Mouse (Mus musculus) MEL (cell line): Measurements from ENCODE around the gene Pyy. TPM values are rescaled to one million over a fixed set of nuclear protein-coding genes. Genes with fewer than 3 reads are reported as not detected.
A peak's percentile ranks its signal among the peaks of the same experiment; 100 is the strongest.

Experiments used
- DNase-seq: peaks from one replicate; pipeline ENCODE4 v3.0.0; 2011; ENCODE audit warnings: low read depth, low spot score
- H3K27ac ChIP-seq: 2 replicates; pipeline ENCODE4 v1.5.1; 2012; ENCODE audit warnings: low read depth, mild to moderate bottlenecking, control low read depth, low read length, moderate library complexity; ENCODE audit not compliant: control insufficient read depth
- H3K27me3 ChIP-seq, 2 experiments: fragments of 150-350 bp in 1 of 2; sonication (generic) in 1 of 2; 2 replicates each; pipeline ENCODE4 v1.6.1; 2012; ENCODE audit warnings: low read length in 2 of 2, mild to moderate bottlenecking in 2 of 2, improper control_type of control experiment in 1 of 2, moderate library complexity in 1 of 2; ENCODE audit not compliant: insufficient read depth in 2 of 2, control insufficient read depth in 1 of 2
- H3K36me3 ChIP-seq, 2 experiments: 2 replicates each; pipeline ENCODE4 v1.6.1; 2012 to 2014; ENCODE audit warnings: low read length in 2 of 2, improper control_type of control experiment in 1 of 2, inconsistent platforms in 1 of 2, mild to moderate bottlenecking in 1 of 2; ENCODE audit not compliant: insufficient read depth in 2 of 2, control insufficient read depth in 1 of 2
- H3K4me1 ChIP-seq, 2 experiments: fragments of 150-350 bp in 1 of 2; sonication (generic) in 1 of 2; 2 replicates each; pipeline ENCODE4 v1.6.1; 2012; ENCODE audit warnings: low read length in 2 of 2, improper control_type of control experiment in 1 of 2, mild to moderate bottlenecking in 1 of 2; ENCODE audit not compliant: insufficient read depth in 2 of 2, control insufficient read depth in 1 of 2
- H3K4me3 ChIP-seq, 2 experiments: fragments of 150-350 bp in 1 of 2; sonication (generic) in 1 of 2; 2 replicates each; pipeline ENCODE4 v1.5.1; 2012; ENCODE audit warnings: low read depth in 2 of 2, low read length in 2 of 2, mild to moderate bottlenecking in 2 of 2, moderate library complexity in 2 of 2, control low read depth in 1 of 2, improper control_type of control experiment in 1 of 2; ENCODE audit not compliant: control insufficient read depth in 1 of 2, insufficient read depth in 1 of 2
- H3K79me2 ChIP-seq: 2 replicates; pipeline ENCODE4 v1.6.1; 2012; ENCODE audit warnings: mild to moderate bottlenecking, low read length, moderate library complexity; ENCODE audit not compliant: control insufficient read depth, poor library complexity, insufficient read depth
- H3K9ac ChIP-seq: 2 replicates; pipeline ENCODE4 v1.6.1; 2012; ENCODE audit warnings: low read depth, mild to moderate bottlenecking, control low read depth, low read length, moderate library complexity; ENCODE audit not compliant: control insufficient read depth, poor library complexity, severe bottlenecking
- H3K9me3 ChIP-seq: fragments of 150-350 bp; sonication (generic); replicated peaks from 2 replicates; pipeline ENCODE4 v1.6.1; 2012; ENCODE audit warnings: mild to moderate bottlenecking, low read length, improper control_type of control experiment, moderate library complexity; ENCODE audit not compliant: insufficient read depth
- BHLHE40 ChIP-seq: IDR thresholded peaks from 2 replicates; pipeline ENCODE4 v1.6.1; 2012; ENCODE audit warnings: low read depth, mild to moderate bottlenecking, inconsistent platforms, low read length, improper control_type of control experiment, borderline replicate concordance
- CHD1 ChIP-seq: IDR thresholded peaks from 2 replicates; pipeline ENCODE4 v1.6.1; 2012; ENCODE audit warnings: low read depth, mild to moderate bottlenecking, inconsistent platforms, low read length, improper control_type of control experiment
- CHD2 ChIP-seq: IDR thresholded peaks from 2 replicates; pipeline ENCODE4 v1.6.1; 2011; ENCODE audit warnings: low read length, improper control_type of control experiment
- E2F4 ChIP-seq: IDR thresholded peaks from 2 replicates; pipeline ENCODE4 v1.6.1; 2011; ENCODE audit warnings: low read depth, low read length, improper control_type of control experiment, borderline replicate concordance
- ELF1 ChIP-seq: IDR thresholded peaks from 2 replicates; pipeline ENCODE4 v1.6.1; 2014; ENCODE audit warnings: low read depth, mild to moderate bottlenecking, inconsistent platforms, low read length, improper control_type of control experiment, moderate library complexity
- MAFK ChIP-seq: IDR thresholded peaks from 2 replicates; pipeline ENCODE4 v1.6.1; 2011; ENCODE audit warnings: low read depth, mild to moderate bottlenecking, low read length, improper control_type of control experiment, borderline replicate concordance
- MAX ChIP-seq: IDR thresholded peaks from 2 replicates; pipeline ENCODE4 v1.6.1; 2011; ENCODE audit warnings: low read length, improper control_type of control experiment
- MAZ ChIP-seq: IDR thresholded peaks from 2 replicates; pipeline ENCODE4 v1.6.1; 2012; ENCODE audit warnings: low read depth, mild to moderate bottlenecking, inconsistent platforms, low read length, improper control_type of control experiment
- MEF2A ChIP-seq: IDR thresholded peaks from 2 replicates; pipeline ENCODE4 v1.6.1; 2014; ENCODE audit warnings: low read depth, mild to moderate bottlenecking, inconsistent platforms, low read length, improper control_type of control experiment; ENCODE audit not compliant: poor library complexity, insufficient replicate concordance, severe bottlenecking; ENCODE audit errors: extremely low read depth
- MXI1 ChIP-seq: IDR thresholded peaks from 2 replicates; pipeline ENCODE4 v1.6.1; 2011; ENCODE audit warnings: mild to moderate bottlenecking, low read depth, low read length, improper control_type of control experiment
- MYB ChIP-seq: IDR thresholded peaks from 2 replicates; pipeline ENCODE4 v1.6.1; 2011; ENCODE audit warnings: mild to moderate bottlenecking, low read depth, low read length, improper control_type of control experiment
- NRF1 ChIP-seq: IDR thresholded peaks from 2 replicates; pipeline ENCODE4 v1.6.1; 2014; ENCODE audit warnings: low read depth, mild to moderate bottlenecking, inconsistent platforms, low read length, improper control_type of control experiment, moderate library complexity; ENCODE audit not compliant: poor library complexity, insufficient read depth, severe bottlenecking
- POLR2A ChIP-seq, 2 experiments: IDR thresholded peaks; 2 replicates each; pipeline ENCODE4 v1.6.1; 2011 to 2012; ENCODE audit warnings: low read length in 2 of 2, mild to moderate bottlenecking in 2 of 2, control low read depth in 1 of 2, improper control_type of control experiment in 1 of 2, low read depth in 1 of 2, moderate library complexity in 1 of 2; ENCODE audit not compliant: control insufficient read depth in 1 of 2, insufficient read depth in 1 of 2, poor library complexity in 1 of 2
- POLR2AphosphoS2 ChIP-seq: IDR thresholded peaks from 2 replicates; pipeline ENCODE4 v1.6.1; 2011; ENCODE audit warnings: low read length, improper control_type of control experiment
- SMC3 ChIP-seq: IDR thresholded peaks from 2 replicates; pipeline ENCODE4 v1.6.1; 2011; ENCODE audit warnings: low read depth, low read length, improper control_type of control experiment
- TAL1 ChIP-seq: IDR thresholded peaks from 2 replicates; pipeline ENCODE4 v1.6.1; 2012; ENCODE audit warnings: mild to moderate bottlenecking, inconsistent platforms, low read length, moderate library complexity, mixed read lengths
- TBP ChIP-seq: IDR thresholded peaks from 2 replicates; pipeline ENCODE4 v1.8.0; 2011; ENCODE audit warnings: low read depth, low read length, improper control_type of control experiment
- TCF12 ChIP-seq: IDR thresholded peaks from 2 replicates; pipeline ENCODE4 v1.6.1; 2014; ENCODE audit warnings: low read depth, mild to moderate bottlenecking, inconsistent platforms, low read length, improper control_type of control experiment, moderate library complexity
- UBTF ChIP-seq: IDR thresholded peaks from 2 replicates; pipeline ENCODE4 v1.6.1; 2012; ENCODE audit warnings: low read depth, mild to moderate bottlenecking, inconsistent platforms, low read length, improper control_type of control experiment, moderate library complexity, borderline replicate concordance; ENCODE audit not compliant: insufficient read depth
- USF1 ChIP-seq: IDR thresholded peaks from 2 replicates; pipeline ENCODE4 v1.6.1; 2014; ENCODE audit warnings: low read depth, mild to moderate bottlenecking, inconsistent platforms, low read length, improper control_type of control experiment, moderate library complexity
- USF2 ChIP-seq, 2 experiments: IDR thresholded peaks; 2 replicates each; pipeline ENCODE4 v1.6.1; 2011 to 2012; ENCODE audit warnings: improper control_type of control experiment in 2 of 2, low read length in 2 of 2, borderline replicate concordance in 1 of 2, inconsistent platforms in 1 of 2, low read depth in 1 of 2, mild to moderate bottlenecking in 1 of 2; ENCODE audit not compliant: insufficient read depth in 1 of 2
- ZC3H11A ChIP-seq: IDR thresholded peaks from 2 replicates; pipeline ENCODE4 v1.6.1; 2012; ENCODE audit warnings: low read depth, mild to moderate bottlenecking, inconsistent platforms, low read length, improper control_type of control experiment
- ZKSCAN1 ChIP-seq: IDR thresholded peaks from 2 replicates; pipeline ENCODE4 v1.6.1; 2012; ENCODE audit warnings: low read depth, mild to moderate bottlenecking, inconsistent platforms, low read length, improper control_type of control experiment, moderate library complexity
- polyA plus RNA-seq, 2 experiments: library from polyadenylated mRNA; stranded (reverse) in 1 of 2; unstranded in 1 of 2; fragments of >175 nt in 1 of 2; fragments of >200 nt in 1 of 2; gene quantifications; 2 replicates each; pipeline versions ENCODE4 v1.2.1 to v1.2.4; 2012; ENCODE audit warnings: low replicate concordance in 2 of 2, low read depth in 1 of 2; ENCODE audit not compliant: insufficient read length in 2 of 2, insufficient read depth in 1 of 2, missing spikeins in 1 of 2
- total RNA-seq: library from RNA; depleted of rRNA; stranded (reverse); fragments of 300-350 nt; gene quantifications from 2 replicates; pipeline ENCODE4 v1.2.3, GENCODE M21; 2012

Gene Pyy
- total and polyA plus RNA-seq, 3 experiments, result not detected

DNA sequence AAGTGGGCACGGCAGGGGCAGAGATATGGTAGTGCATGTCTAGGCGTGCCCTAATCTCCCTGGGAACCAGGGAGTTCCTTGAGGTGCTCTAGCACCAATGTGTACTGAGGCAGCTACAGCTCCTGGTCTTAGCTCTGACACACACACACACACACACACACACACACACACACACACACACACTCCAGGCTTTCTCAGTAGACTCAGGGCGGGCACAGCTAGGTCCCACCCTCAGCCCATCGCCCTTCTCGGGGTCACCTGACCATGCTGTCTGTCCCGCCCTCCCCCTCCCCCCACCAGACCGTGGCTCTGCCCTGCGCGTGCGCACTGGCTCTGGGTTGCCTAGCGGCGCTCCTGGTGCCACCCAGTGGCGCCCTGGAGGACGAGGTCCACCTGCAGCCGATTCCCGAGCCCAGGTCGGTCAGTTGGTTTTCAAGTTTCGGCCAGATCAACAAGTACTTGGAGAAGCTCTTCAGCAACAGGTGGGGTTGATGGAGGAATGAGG lies 10.7 kb downstream of the Pyy start (continued):
- TF ChIP-seq CHD2 (no peak; the same call in 1 of the 2 replicates), NRF1 (peak; percentile 99; the same call in 1 of the 2 replicates), MAZ (0 out of 2 replicates have a peak, but pooled peaks have one; percentile 10), MXI1 (no peak; the same call in none of the 2 replicates), TAL1 (no peak), USF2 (IDR thresholded peaks at IDR 0.05; ENCODE audit: borderline replicate concordance in 1 of 2, insufficient read depth in 1 of 2, low read depth in 1 of 2, low read length in 2 of 2) (peak in 1 of 2 experiments; percentile 72; a peak in 1 of 4 replicates), MYB (no peak), SMC3 (peak; percentile 66), POLR2AphosphoS2 (peak; percentile 39; the same call in 1 of the 2 replicates), ZKSCAN1 (no peak), CHD1 (no peak), MAFK (no peak), UBTF (no peak), USF1 (peak; percentile 97), MEF2A (0 out of 2 replicates have a peak, but pooled peaks have one; percentile 31), POLR2A (IDR thresholded peaks at IDR 0.05; ENCODE audit: control insufficient read depth in 1 of 2, insufficient read depth in 1 of 2, low read depth in 1 of 2, low read length in 2 of 2, poor library complexity in 1 of 2) (peak in 1 of 2 experiments; percentile 66; a peak in 1 of 4 replicates), TCF12 (peak; percentile 41; the same call in 1 of the 2 replicates), TBP (0 out of 2 replicates have a peak, but pooled peaks have one; percentile 39), ZC3H11A (no peak), E2F4 (no peak), BHLHE40 (peak; percentile 77)
- TF ChIP-seq, all 39 proteins: peak for 20

DNA sequence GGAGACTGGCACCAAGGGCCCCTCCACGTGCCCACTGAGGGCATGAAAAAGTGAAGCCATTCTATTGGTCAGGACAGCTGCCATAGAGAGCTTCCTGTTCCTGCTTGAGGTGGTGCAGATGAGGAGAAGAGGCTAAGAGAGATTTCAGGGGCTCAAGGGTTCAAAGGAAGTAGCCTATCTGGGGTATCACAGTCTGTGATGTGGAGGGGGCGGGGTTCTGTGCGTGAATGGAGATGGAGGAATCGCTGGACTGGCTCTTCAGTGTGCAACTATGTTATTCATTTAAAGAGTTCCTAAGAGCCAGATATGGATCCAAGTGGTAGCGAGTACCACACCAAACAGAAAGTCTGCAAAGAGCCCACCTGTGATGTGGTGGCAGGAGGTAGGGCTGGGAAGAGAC lies 11.2 kb downstream of the Pyy start:
- peak overlapping the region; percentile 51 for H3K9ac ChIP-seq
- no peaks in the 10 kb centered on the region for H3K27me3 ChIP-seq
- TF ChIP-seq USF1 (peak; percentile 55), POLR2A (IDR thresholded peaks at IDR 0.05; ENCODE audit: control insufficient read depth in 1 of 2, insufficient read depth in 1 of 2, low read depth in 1 of 2, low read length in 2 of 2, poor library complexity in 1 of 2) (0 out of 4 replicates have a peak, but pooled peaks of 1 of the 2 experiments have one; percentile 25), MAZ (0 out of 2 replicates have a peak, but pooled peaks have one; percentile 1), ELF1 (peak; percentile 42; the same call in 1 of the 2 replicates), CHD2 (no peak), MAX (0 out of 2 replicates have a peak, but pooled peaks have one; percentile 42)
- peak; percentile 82 for DNase-seq
- peak overlapping the region; percentile 44 to 65 for H3K4me3 ChIP-seq
- H3K36me3 ChIP-seq, result peaks cover 0 to 9% of the 10 kb centered on the region in 2 experiments; a peak in 2 of 4 replicates
- no peaks in the 10 kb centered on the region for H3K79me2 ChIP-seq
- H3K9me3 ChIP-seq, result no peaks in the 10 kb centered on the region
- peak overlapping the region; percentile 49 for H3K27ac ChIP-seq
- H3K4me1 ChIP-seq, result peaks cover 4 to 25% of the 10 kb centered on the region in 2 experiments; a peak in 2 of 4 replicates
